Mouse (Mus musculus) liver (tissue): ENCODE measurements at regions not wholly inside any gene's neighbourhood (a gene's known extent, or its start where the extent isn't known, plus 50 kb on each side); places are given as distances from the start of the nearest gene placed in this dataset.
"Not testable (repeated sequence)": the region's sequence is repeated elsewhere in the genome, so short reads cannot be mapped to it uniquely, and the experiment has no call there.

Source experiments
- DNase-seq: peaks from one replicate; pipeline ENCODE4 v3.0.0-alpha.2; 2020; ENCODE audit warnings: mixed read lengths

DNA sequence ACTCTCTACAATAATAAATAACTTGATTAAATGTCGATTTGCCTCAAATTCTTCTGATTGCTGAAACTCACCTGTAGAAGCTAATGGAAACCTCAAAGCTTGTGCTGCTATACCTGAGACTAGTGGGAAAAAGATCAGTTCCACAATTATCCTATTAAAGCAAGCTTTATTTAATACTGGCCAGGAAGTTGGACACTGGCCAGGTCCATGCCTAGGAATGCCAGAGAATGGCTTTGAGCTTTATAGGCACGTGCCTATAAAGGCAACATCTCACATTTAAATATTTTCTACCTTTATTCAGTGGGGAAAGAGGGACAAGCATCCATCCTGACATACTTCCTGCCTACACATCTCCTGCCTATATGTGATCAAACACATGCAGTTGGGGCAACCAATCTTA, 575.8 kb downstream of the Cypt12 start:
- DNase-seq, result no peak

DNA sequence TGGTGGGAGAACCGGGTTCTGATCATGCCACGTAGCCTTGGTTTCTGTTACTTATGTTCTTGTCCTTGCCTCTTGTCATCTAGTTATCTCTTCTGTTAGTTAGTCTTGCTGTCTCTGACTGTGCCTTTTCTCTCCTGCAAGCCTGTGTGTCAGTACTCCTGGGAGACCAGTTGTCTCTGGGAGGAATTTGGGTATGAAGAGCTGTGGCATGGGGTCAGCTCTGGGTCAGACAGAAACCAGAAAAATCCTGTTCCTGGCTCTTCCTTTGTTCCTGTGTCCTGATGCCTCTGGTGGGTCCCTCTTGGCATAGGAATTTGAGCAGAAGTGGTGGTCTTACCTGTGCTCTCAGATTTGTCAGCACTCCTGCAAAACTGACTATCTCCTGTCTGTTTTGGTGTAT, 609.0 kb downstream of the Cypt12 start:
- DNase-seq, result no peak

DNA sequence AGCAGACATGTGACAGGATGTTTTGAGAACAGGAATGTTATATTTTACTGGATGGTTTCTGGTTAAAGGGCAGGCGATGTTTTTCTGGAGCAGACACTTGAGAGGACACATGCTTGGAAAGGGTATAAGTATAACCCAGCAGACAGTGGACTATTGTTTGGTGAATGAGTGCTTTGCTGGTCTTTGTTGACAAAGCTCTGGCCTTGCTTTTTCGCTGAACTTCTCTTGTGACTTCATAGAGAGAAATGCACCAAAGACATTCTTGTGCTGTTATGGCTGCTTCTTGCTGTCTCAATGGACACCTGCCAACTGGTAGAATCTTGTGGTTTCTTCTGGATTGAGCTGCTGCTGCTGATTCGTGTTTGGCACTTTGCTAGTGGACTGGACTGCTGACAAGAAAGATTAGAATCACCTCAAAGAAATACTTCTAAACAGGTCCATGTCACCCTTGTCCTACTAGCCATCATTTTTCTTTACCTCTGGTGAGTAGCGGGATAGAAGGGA, 612.1 kb downstream of the Cypt12 start:
- DNase-seq, result no peak

GRCm38 (mm10) chr3:18580911-18581626, 632.9 kb downstream of the Cypt12 start:
- not testable (repeated sequence) for DNase-seq

DNA sequence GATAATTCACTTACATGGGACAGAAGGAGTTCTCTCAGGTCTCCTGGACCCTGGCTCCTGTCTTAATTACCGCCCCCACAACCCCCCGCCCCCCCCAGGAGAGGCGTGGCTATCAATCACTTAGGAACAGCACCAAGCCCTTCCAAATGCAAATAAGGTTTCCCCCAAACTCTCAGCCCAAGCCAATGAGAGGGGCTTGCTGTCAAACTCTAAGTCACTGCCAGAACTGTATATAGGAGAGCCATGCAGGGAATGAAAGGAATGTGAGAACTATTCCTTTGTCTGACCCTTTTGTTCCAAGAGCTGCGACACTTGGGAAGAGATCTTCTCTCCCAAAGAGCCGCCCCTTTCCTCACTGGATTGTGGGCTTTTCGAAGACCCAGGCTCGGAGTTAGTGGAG, 672.4 kb downstream of the Cypt12 start:
- DNase-seq, result no peak

- peak; percentile 43 for DNase-seq
Observed at GRCm38 (mm10) chr3:18623831-18624304, 675.7 kb downstream of the Cypt12 start.

DNA sequence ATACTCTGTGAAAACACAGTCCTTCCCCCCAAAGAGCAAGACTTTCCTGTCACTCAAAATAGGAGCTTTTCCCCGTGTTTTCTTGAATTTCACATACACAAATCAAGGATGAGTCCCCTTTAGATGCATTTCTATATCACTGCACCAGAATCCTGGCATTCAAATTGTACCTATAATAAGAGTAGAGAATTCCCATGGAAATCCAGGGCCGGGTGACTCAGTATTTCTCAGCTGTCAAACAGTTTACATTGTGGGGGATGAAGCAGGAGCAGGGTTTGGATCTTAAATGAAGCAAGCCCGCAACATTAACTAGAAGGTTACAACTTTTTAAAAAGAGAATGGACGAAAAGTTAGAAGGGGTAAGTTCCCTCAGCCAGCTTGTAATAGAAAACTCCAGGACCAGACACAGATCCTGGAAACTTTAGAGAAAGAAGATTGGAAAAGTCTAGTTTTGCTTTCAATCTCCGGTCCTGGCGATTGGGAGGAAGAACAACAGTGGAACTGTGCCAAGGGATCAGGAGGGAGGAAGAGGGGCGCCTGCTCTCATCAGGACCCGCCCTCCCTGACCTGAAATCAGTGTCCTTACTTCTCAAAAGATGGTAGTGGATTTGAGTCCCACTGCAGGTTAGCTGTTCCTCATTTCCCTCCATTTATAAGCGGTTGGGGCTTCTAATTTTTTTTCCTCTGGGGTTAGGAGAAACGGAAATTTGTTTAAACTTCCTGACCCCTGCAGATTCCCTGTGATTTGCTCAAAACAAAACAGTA, 676.4 kb downstream of the Cypt12 start:
- DNase-seq, result peak; percentile 15

GRCm38 (mm10) chr3:18625395-18626328, 677.5 kb downstream of the Cypt12 start:
- peak; percentile 10 for DNase-seq

DNA sequence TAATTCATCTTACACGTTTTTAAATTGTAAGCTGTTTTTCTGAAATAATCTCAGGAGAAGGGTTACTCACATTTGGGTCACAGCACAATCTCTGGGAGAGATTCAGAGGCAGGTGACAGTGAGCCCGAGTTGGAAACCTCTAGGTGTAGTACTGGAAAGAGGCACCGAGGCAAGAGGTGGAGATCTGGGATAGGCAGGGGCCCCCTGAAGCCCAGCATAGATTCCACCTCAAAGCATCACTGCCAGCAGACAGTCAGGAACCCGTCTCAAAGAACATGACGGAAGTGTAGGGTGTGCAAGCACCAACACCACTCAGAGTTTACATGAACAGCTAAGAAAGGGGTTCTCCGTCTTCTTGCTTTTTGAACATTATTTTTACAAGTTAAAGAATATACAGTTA, 678.2 kb downstream of the Cypt12 start:
- no peak for DNase-seq

DNA sequence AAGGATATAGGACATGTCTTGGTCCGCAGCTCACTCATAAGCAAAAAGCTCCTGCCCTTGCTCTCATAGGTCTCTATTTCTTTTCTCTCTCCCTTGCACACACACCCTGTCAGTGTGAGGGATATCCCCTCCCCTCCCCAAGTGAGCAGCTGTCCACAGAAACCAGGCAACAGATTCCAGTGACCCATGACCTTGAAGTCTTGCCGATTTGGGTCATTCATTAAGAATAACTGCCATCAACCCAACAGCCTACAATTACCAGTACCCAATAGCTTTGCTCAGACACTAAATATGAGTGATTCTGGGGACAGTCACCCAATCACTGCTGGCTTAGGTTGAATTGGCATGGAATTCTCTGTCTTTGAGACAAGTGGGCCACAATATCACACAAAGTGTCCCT, 678.6 kb downstream of the Cypt12 start:
- no peak for DNase-seq

DNA sequence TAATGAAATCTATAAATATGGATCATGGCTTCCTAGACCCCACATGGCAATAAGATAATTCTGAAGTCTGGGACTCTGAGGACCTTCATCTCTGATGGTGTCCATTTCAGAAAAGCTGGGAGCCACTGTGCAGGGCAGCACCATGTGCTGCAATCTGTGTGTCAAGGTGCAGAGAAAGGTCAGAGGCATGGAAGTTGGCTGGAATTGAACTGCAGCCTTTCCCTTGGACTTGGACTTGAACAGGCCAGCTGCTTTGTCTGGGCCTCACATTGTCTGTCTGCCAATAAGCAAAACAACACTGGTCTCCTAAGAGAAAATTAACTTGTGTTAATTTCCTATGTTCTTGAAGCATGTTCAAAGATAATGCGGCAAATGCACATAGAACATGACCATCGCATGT, 681.0 kb downstream of the Cypt12 start:
- no peak for DNase-seq

DNA sequence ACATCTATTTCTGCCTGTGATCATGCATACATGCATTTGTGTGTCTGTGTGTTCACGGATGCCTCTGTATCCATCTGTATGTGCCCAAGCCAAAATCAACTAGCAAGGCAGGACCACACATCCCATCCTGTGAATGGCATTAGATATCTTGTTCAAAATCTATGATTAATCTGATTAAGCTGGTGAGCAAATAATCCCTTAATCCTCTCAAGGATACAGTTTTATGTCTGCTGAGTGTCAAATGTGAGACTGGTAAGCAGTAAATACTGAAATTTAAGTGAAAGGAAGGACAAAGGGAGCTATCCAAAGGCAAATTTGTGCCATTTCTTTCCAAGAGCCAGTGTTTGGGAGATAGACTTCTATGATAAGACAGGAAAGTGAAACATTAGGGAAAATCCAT, 683.4 kb downstream of the Cypt12 start:
- no peak for DNase-seq

GRCm38 (mm10) chr3:18634855-18635254, 686.6 kb downstream of the Cypt12 start:
- no peak for DNase-seq

- DNase-seq, result no peak
Observed at GRCm38 (mm10) chr3:18637553-18637952, 689.3 kb downstream of the Cypt12 start.

- no peak for DNase-seq
Observed at GRCm38 (mm10) chr3:18640286-18640685, 692.1 kb downstream of the Cypt12 start.

GRCm38 (mm10) chr3:18641688-18642087, 693.5 kb downstream of the Cypt12 start:
- DNase-seq, result no peak

- DNase-seq, result no peak
Observed at GRCm38 (mm10) chr3:18643408-18644035, 695.3 kb downstream of the Cypt12 start.

DNA sequence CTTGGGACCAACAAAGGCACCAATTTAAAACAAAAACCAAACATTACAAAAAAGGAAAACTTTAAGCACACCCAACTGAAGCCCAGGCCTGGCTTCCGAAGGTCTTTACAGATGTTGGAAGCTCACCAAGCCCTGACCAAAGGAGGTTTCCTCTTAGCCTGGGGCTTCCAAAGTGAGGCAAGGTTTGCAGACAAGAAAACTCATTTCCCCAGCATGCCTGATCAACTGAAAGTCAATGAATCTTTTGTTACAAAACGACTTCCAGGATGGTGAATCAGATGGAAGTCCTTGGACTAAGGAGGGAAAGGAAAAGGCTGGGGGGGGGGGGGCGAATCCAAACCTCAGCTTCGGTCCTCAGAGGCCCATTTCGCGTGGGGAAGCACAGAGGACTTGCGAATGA, 697.3 kb downstream of the Cypt12 start:
- no peak for DNase-seq

GRCm38 (mm10) chr3:18645927-18646326, 697.7 kb downstream of the Cypt12 start:
- no peak for DNase-seq

- no peak for DNase-seq
Observed at GRCm38 (mm10) chr3:18653557-18653956, 705.3 kb downstream of the Cypt12 start.

DNA sequence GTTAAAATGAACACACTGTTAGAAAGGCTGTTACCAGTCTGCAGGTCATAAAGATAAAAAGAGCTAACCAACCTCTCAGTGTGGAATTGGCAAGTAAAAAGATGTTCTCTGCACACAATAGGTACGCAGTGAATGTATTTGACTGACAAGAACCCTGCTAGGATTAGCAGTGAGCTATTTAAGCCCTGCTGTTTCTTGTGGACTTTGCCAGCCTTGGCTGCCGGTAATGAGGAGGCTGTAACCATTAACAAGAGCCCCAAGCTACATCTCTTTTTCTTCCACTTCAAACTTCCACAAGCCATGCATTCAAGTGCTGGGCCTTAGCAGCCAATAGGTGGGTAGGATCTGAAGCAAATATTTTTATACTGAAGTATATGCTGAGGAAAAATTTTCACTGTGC, 717.5 kb downstream of the Cypt12 start:
- no peak for DNase-seq

- DNase-seq, result no peak
Observed at GRCm38 (mm10) chr3:18667726-18668125, 719.5 kb downstream of the Cypt12 start.
